Comparison of ENCODE assay signal across 17 mouse cellular contexts in genomic region chr5:76844618-76845186, GRCm38 (mm10).
DNase-seq lines count a peak whose midpoint lies in the region; ATAC-seq and TF ChIP-seq lines count a peak whose summit lies in the region.
"Had no signal": no experiment of that assay in that cellular context is flagged by ENCODE, and none has a peak within 500 bp of the region (broad histone marks: within the 10 kb centered on the region; RNA-seq: fewer than 3 reads in every experiment).

No protein-coding gene starts in this region.

- peak overlapping the region; percentile 24; the same call in 1 of the 2 replicates for H3K4me2 ChIP-seq in forebrain, embryonic 13.5 days
- no peak overlapping the region for H3K4me2 ChIP-seq in forebrain, embryonic 11.5 days (ENCODE audit: low read depth, low read length, severe bottlenecking)
- peak overlapping the region; percentile 12; the same call in 1 of the 2 replicates for H3K4me2 ChIP-seq in forebrain, embryonic 16.5 days (ENCODE audit: low read length)
- H3K4me2 ChIP-seq in limb, embryonic 14.5 days (replicated peaks; ENCODE audit: low read depth, low read length, severe bottlenecking) = no peak overlapping the region
- H3K4me2 ChIP-seq: liver, embryonic 12.5 days; lung, embryonic 14.5 days; neural tube, embryonic 12.5 days had no signal

- H3K27ac ChIP-seq in forebrain, embryonic 13.5 days = peak overlapping the region; percentile 48
- no peak overlapping the region for H3K27ac ChIP-seq in forebrain, embryonic 11.5 days (ENCODE audit: low read depth, low read length)
- peak overlapping the region; percentile 73 for H3K27ac ChIP-seq in forebrain, embryonic 16.5 days (ENCODE audit: low read length)
- H3K27ac ChIP-seq in limb, embryonic 14.5 days (replicated peaks; ENCODE audit: low read depth, low read length) = 0 out of 2 replicates have a peak overlapping the region, but pooled peaks have one; percentile 28
- H3K27ac ChIP-seq: liver, embryonic 12.5 days; neural tube, embryonic 12.5 days had no signal

- WGBS in forebrain, embryonic 13.5 days = 46% methylated on average over 14 of the region's 14 CpGs
- 83% methylated on average over 14 of the region's 14 CpGs for WGBS in forebrain, embryonic 11.5 days
- WGBS in forebrain, embryonic 16.5 days = 46% methylated on average over 14 of the region's 14 CpGs
- 79% methylated on average over 14 of the region's 14 CpGs for WGBS in limb, embryonic 14.5 days

- DNase-seq in forebrain, embryonic 11.5 days (ENCODE audit: low spot score) = no peak
- peak; percentile 62 for DNase-seq in brain, adult 2 months (ENCODE audit: low read depth, low spot score)
- no peak for DNase-seq in limb, embryonic 14.5 days (ENCODE audit: low spot score)
- DNase-seq in kidney, adult 11 months = no peak
- DNase-seq in urinary bladder, postnatal 25 days (ENCODE audit: low spot score) = no peak
- no peak for DNase-seq in gastrocnemius, adult 8-10 months (ENCODE audit: low spot score in 2 of 2)
- DNase-seq: adrenal gland, adult 8-10 months; cerebellum, adult 11-12 months; gastrocnemius, postnatal 14 days; kidney, adult 9 months; kidney, postnatal 36 days; lung, embryonic 14.5 days; lung, postnatal 4 days had no signal

- peaks cover 23% of the 10 kb centered on the region for H3K36me3 ChIP-seq in forebrain, embryonic 13.5 days (ENCODE audit: poor library complexity, severe bottlenecking)
- no peaks in the 10 kb centered on the region; the same call in 1 of the 2 replicates for H3K36me3 ChIP-seq in forebrain, embryonic 11.5 days (ENCODE audit: control insufficient read depth, insufficient read depth, low read length)
- H3K36me3 ChIP-seq in forebrain, embryonic 16.5 days (ENCODE audit: control insufficient read depth, insufficient read depth) = no peaks in the 10 kb centered on the region
- H3K36me3 ChIP-seq in limb, embryonic 14.5 days (ENCODE audit: control insufficient read depth, insufficient read depth, low read length) = no peaks in the 10 kb centered on the region
- H3K36me3 ChIP-seq: liver, embryonic 12.5 days had no signal

- no peak for TF ChIP-seq POLR2A in limb, embryonic 14.5 days (IDR thresholded peaks at IDR 0.05; ENCODE audit: borderline replicate concordance, extremely low read depth, insufficient read depth, insufficient read length)

- H3K4me3 ChIP-seq in forebrain, embryonic 13.5 days = no peak overlapping the region
- no peak overlapping the region for H3K4me3 ChIP-seq in forebrain, embryonic 11.5 days (ENCODE audit: low read depth, low read length)
- H3K4me3 ChIP-seq in forebrain, embryonic 16.5 days (replicated peaks; ENCODE audit: low read length) = no peak overlapping the region
- no peak overlapping the region for H3K4me3 ChIP-seq in limb, embryonic 14.5 days (replicated peaks; ENCODE audit: low read length)
- H3K4me3 ChIP-seq: liver, embryonic 12.5 days; neural tube, embryonic 12.5 days had no signal

- H3K9ac ChIP-seq in forebrain, embryonic 13.5 days = no peak overlapping the region
- H3K9ac ChIP-seq in forebrain, embryonic 11.5 days (ENCODE audit: low read length) = no peak overlapping the region
- no peak overlapping the region; the same call in 1 of the 2 replicates for H3K9ac ChIP-seq in forebrain, embryonic 16.5 days (replicated peaks; ENCODE audit: low read depth, low read length)
- H3K9ac ChIP-seq in limb, embryonic 14.5 days (ENCODE audit: low read depth, low read length, severe bottlenecking) = no peak overlapping the region
- H3K9ac ChIP-seq: liver, embryonic 12.5 days; lung, embryonic 14.5 days; neural tube, embryonic 12.5 days had no signal

- H3K4me1 ChIP-seq in forebrain, embryonic 13.5 days = peaks cover 25% of the 10 kb centered on the region
- H3K4me1 ChIP-seq in forebrain, embryonic 11.5 days (replicated peaks; ENCODE audit: control insufficient read depth, insufficient read depth, low read length) = no peaks in the 10 kb centered on the region
- peaks cover 22% of the 10 kb centered on the region for H3K4me1 ChIP-seq in forebrain, embryonic 16.5 days (replicated peaks; ENCODE audit: control insufficient read depth, insufficient read depth, low read length)
- no peaks in the 10 kb centered on the region for H3K4me1 ChIP-seq in limb, embryonic 14.5 days (ENCODE audit: control insufficient read depth, insufficient read depth, low read length)
- H3K4me1 ChIP-seq: liver, embryonic 12.5 days had no signal

- no peaks in the 10 kb centered on the region for H3K9me3 ChIP-seq in forebrain, embryonic 13.5 days (replicated peaks)
- no peaks in the 10 kb centered on the region for H3K9me3 ChIP-seq in forebrain, embryonic 11.5 days (ENCODE audit: control insufficient read depth, low read length)
- no peaks in the 10 kb centered on the region for H3K9me3 ChIP-seq in forebrain, embryonic 16.5 days (ENCODE audit: control insufficient read depth, low read length)
- no peaks in the 10 kb centered on the region for H3K9me3 ChIP-seq in limb, embryonic 14.5 days (ENCODE audit: control insufficient read depth, low read length)
- H3K9me3 ChIP-seq: liver, embryonic 12.5 days; neural tube, embryonic 12.5 days had no signal

- no peaks in the 10 kb centered on the region for H3K27me3 ChIP-seq in forebrain, embryonic 13.5 days
- H3K27me3 ChIP-seq in forebrain, embryonic 11.5 days (ENCODE audit: control insufficient read depth, insufficient read depth, low read length) = no peaks in the 10 kb centered on the region
- H3K27me3 ChIP-seq in forebrain, embryonic 16.5 days (replicated peaks; ENCODE audit: control insufficient read depth, insufficient read depth, low read length) = no peaks in the 10 kb centered on the region
- no peaks in the 10 kb centered on the region for H3K27me3 ChIP-seq in limb, embryonic 14.5 days (ENCODE audit: control insufficient read depth, insufficient read depth, low read length)
- H3K27me3 ChIP-seq: liver, embryonic 12.5 days; neural tube, embryonic 12.5 days had no signal

- peak; percentile 62 for ATAC-seq in forebrain, embryonic 13.5 days
- no peak for ATAC-seq in forebrain, embryonic 11.5 days (replicated peaks; ENCODE audit: low FRiP score)
- ATAC-seq in forebrain, embryonic 16.5 days = peak; percentile 64
- no peak for ATAC-seq in limb, embryonic 14.5 days (ENCODE audit: low FRiP score, low read depth)
- ATAC-seq: liver, embryonic 12.5 days had no signal

Comparison
In these comparisons a context has a peak if more than half of its experiments do, and no peak if none do; other contexts are left out.
1. ATAC-seq: peak in forebrain, embryonic 13.5 days (single experiment) and forebrain, embryonic 16.5 days (single experiment); none in forebrain, embryonic 11.5 days (single experiment) and limb, embryonic 14.5 days (single experiment).
2. H3K4me2 ChIP-seq: peak in forebrain, embryonic 13.5 days (single experiment) and forebrain, embryonic 16.5 days (single experiment); none in forebrain, embryonic 11.5 days (single experiment) and limb, embryonic 14.5 days (single experiment).